Mouse (Mus musculus): ENCODE results near the gene Rara.

Rara gene

DNA sequence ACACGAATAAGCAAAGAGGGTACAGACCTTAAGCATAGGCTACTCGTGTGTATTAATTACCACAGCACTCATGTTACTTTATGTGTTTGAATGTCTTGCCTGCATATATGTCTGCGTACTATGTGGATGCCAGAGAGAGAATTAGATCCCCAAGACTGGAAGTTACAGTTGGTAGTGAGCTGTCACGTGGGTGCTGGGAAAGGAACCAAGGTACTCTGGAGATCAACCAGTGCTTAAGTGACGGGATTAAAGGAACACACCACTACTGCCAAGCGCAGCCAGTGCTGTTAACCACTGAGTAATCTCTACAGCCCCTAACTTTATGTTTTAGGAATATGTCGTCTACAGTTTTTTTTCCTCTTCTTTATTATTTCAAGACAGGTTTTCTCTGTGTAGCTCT, 68.4 kb downstream of the Rara start:
- DNase-seq (ENCODE audit: low read depth), result no peak

DNA sequence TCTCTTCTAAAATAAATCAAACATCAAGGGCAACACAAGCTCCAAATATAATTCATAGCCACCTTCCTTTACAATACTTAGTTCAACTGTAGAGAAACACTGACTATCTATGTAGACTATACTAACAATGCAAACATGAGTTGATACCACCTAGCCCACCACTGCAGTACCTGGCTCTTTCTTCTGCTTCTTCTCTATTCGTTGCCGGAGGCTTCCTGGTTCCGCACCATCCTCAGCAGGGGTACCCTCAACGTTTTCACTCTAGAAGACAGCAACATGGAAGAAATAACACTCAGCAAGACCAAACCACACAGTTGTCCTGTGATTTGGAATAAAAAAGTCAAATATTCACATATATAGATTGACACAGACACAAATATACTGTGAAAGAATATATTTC, 70.0 kb downstream of the Rara start:
- DNase-seq (ENCODE audit: low read depth), result no peak

- DNase-seq (ENCODE audit: low read depth), result no peak
Measured at GRCm38 (mm10) chr11:98998776-98999175, 71.2 kb downstream of the Rara start.

- no peak for DNase-seq (ENCODE audit: low read depth)
Measured at GRCm38 (mm10) chr11:98999243-98999642, 71.6 kb downstream of the Rara start.

GRCm38 (mm10) chr11:99006788-99007187, 79.2 kb downstream of the Rara start:
- no peak for DNase-seq (ENCODE audit: low read depth)

GRCm38 (mm10) chr11:99010124-99010523, 82.5 kb downstream of the Rara start:
- DNase-seq (ENCODE audit: low read depth), result no peak

DNA sequence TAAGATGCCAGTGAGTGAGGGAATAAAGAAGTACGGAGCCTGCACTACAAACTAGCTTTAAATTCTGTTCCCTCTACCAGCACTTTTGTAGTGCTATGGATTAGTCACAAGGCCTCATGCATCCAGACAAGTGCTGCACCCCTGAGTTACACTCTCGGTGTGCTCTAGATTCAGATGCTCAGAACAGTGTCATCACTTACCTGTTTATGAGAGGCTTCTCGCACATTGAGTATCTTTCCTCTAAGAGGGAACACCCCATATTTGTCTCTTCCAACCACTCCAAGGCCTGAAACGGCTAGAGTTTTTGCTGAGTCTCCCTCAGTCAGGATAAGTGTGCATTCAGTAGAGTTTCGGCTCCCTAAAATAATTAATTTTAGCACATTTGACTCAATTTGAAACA, 83.1 kb downstream of the Rara start:
- no peak for DNase-seq (ENCODE audit: low read depth)

DNA sequence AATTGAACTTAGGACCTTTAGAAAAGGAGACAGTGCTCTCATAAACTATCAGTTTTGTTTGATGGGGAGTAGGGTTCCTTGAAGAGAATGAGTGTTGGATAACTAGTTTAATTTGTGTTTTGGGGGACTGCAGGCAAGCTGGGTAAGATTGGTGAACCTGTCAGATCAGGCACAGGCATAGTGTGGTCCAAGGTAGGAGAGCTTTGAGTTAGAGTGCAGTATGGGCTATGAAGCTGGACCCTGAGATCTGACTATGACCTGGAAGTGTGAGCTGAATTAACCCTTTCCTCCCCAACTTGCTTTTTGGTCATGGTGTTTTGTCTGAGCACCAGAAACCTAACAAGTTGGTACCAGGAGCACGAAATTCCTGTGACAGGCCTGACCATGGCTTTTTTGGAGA, 86.2 kb downstream of the Rara start:
- no peak for DNase-seq (ENCODE audit: low read depth)

- DNase-seq (ENCODE audit: low read depth), result no peak
Measured at GRCm38 (mm10) chr11:99019844-99020243, 92.2 kb downstream of the Rara start.

GRCm38 (mm10) chr11:99022384-99022933, 94.8 kb downstream of the Rara start:
- DNase-seq (ENCODE audit: low read depth), result no peak

DNA sequence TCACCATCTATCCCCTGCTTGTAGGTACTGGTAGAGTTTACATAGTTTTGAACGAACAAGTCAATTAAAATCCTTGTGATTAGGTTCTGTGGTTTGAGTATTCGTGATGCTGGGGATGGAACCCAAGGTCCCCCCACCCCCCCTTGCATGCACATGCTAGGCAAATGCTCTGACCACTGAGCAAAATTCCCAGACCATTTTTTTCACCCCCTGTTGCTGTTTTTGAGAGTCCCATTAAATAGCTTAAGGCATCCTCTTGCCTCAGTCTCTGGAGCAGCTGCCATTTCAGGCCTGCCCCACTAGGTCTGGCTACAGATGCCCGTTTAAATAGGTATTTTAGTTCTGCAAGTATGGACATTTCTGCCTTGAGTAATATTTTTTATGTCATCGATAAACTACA, 95.5 kb downstream of the Rara start:
- no peak for DNase-seq (ENCODE audit: low read depth)

GRCm38 (mm10) chr11:99023500-99024467, 96.2 kb downstream of the Rara start, which contains the start of gene Top2a:
Gene Top2a (minus strand): TSS chr11:99024189.
- peak; percentile 100 for DNase-seq (ENCODE audit: low read depth)
